Mouse (Mus musculus): ENCODE measurements around the gene Eln. TPM values are rescaled to one million over a fixed set of nuclear protein-coding genes. Genes with fewer than 3 reads are reported as not detected.

Eln gene
- polyA plus RNA-seq, 1 experiment from 2014 or later: 2.6 TPM

- H3K27me3 ChIP-seq (ENCODE audit: control insufficient read depth, insufficient read depth, low read length): no peaks in the 10 kb centered on the region
- ATAC-seq (ENCODE audit: insufficient read depth, low FRiP score, low TSS enrichment): no peak
- no peak overlapping the region for H3K4me2 ChIP-seq (ENCODE audit: low read depth)
- no peaks in the 10 kb centered on the region for H3K36me3 ChIP-seq (ENCODE audit: control insufficient read depth, insufficient read depth, low read length)
- H3K4me1 ChIP-seq (ENCODE audit: control insufficient read depth, insufficient read depth, low read length): no peaks in the 10 kb centered on the region
- no peak for DNase-seq (ENCODE audit: low spot score)
- no peak overlapping the region for H3K27ac ChIP-seq (ENCODE audit: low read depth, low read length)
- H3K9ac ChIP-seq (ENCODE audit: low read length): no peak overlapping the region
- H3K4me3 ChIP-seq (ENCODE audit: low read depth, low read length): no peak overlapping the region
- H3K9me3 ChIP-seq (ENCODE audit: control insufficient read depth, low read length): no peaks in the 10 kb centered on the region
- 69% methylated on average over 7 of the region's 7 CpGs for WGBS
These were observed 36.0 kb downstream of the Eln start for GRCm38 (mm10) chr5:134711076-134711475.

DNA sequence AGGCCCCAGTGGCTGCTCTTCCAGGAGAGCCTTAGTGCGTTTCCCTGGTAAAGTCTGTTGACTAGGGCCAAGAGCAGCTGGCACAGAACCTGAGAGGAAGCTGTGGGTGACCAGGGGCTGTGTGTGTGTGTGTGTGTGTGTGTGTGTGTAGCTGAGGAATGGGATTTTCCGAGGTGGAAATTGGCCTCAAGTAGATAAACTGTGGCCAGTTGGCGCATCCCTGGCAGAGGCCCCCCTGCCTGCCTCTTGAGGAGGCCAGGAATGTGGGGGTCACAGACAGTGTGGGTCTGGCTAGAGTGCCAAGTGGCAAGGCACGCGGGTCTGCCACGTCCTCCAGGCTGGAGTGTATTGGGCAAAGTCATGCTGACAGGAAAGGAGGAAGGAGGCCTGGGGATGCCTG is 37.8 kb downstream of the Eln start:
- Histone ChIP-seq H3K4me3 (ENCODE audit: low read depth, low read length) (no peak overlapping the region), H3K9me3 (ENCODE audit: control insufficient read depth, low read length) (no peaks in the 10 kb centered on the region), H3K27me3 (ENCODE audit: control insufficient read depth, insufficient read depth, low read length) (no peaks in the 10 kb centered on the region), H3K4me1 (ENCODE audit: control insufficient read depth, insufficient read depth, low read length) (no peaks in the 10 kb centered on the region), H3K9ac (ENCODE audit: low read length) (no peak overlapping the region), H3K36me3 (ENCODE audit: control insufficient read depth, insufficient read depth, low read length) (no peaks in the 10 kb centered on the region), H3K27ac (ENCODE audit: low read depth, low read length) (no peak overlapping the region), H3K4me2 (ENCODE audit: low read depth) (no peak overlapping the region)
- DNase-seq (ENCODE audit: low spot score): no peak
- ATAC-seq (ENCODE audit: insufficient read depth, low FRiP score, low TSS enrichment): no peak
- 64% methylated on average over 6 of the region's 6 CpGs for WGBS

DNA sequence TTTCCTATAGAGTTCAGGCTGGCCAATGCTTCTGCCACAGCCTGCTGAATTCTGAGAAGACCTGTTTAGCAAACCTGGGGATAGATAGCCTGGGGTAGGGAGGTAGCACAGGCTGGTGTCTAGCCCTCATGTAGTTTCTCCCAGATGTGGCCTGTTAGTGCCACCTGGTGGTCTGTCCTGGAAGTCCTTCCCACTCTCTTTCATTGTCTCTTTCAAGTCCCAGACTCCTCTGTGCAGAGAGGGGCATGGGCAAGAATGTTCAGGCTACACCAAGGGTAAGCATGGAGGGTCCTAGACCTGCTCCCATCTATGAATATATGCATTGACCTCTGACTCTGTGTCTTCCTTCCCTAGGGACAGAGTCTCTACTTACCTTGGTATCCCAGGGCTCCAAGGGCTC is 43.0 kb downstream of the Eln start:
- H3K9me3 ChIP-seq (ENCODE audit: control insufficient read depth, low read length): no peaks in the 10 kb centered on the region
- no peak overlapping the region for H3K4me2 ChIP-seq (ENCODE audit: low read depth)
- peak; percentile 41 for ATAC-seq (ENCODE audit: insufficient read depth, low FRiP score, low TSS enrichment)
- no peak overlapping the region for H3K27ac ChIP-seq (ENCODE audit: low read depth, low read length)
- H3K36me3 ChIP-seq (ENCODE audit: control insufficient read depth, insufficient read depth, low read length): no peaks in the 10 kb centered on the region
- DNase-seq (ENCODE audit: low spot score): peak; percentile 80
- no peaks in the 10 kb centered on the region for H3K4me1 ChIP-seq (ENCODE audit: control insufficient read depth, insufficient read depth, low read length)
- H3K9ac ChIP-seq (ENCODE audit: low read length): no peak overlapping the region
- no peaks in the 10 kb centered on the region for H3K27me3 ChIP-seq (ENCODE audit: control insufficient read depth, insufficient read depth, low read length)
- no peak overlapping the region for H3K4me3 ChIP-seq (ENCODE audit: low read depth, low read length)

GRCm38 (mm10) chr5:134695539-134695938 is 51.6 kb downstream of the Eln start:
- DNase-seq (ENCODE audit: low spot score) (no peak), ATAC-seq (ENCODE audit: insufficient read depth, low FRiP score, low TSS enrichment) (no peak)
- H3K4me1 ChIP-seq (ENCODE audit: control insufficient read depth, insufficient read depth, low read length): no peaks in the 10 kb centered on the region
- H3K9me3 ChIP-seq (ENCODE audit: control insufficient read depth, low read length): no peaks in the 10 kb centered on the region
- no peak overlapping the region for H3K27ac ChIP-seq (ENCODE audit: low read depth, low read length)
- H3K36me3 ChIP-seq (ENCODE audit: control insufficient read depth, insufficient read depth, low read length): no peaks in the 10 kb centered on the region
- H3K4me2 ChIP-seq (ENCODE audit: low read depth): no peak overlapping the region
- H3K27me3 ChIP-seq (ENCODE audit: control insufficient read depth, insufficient read depth, low read length): no peaks in the 10 kb centered on the region
- H3K4me3 ChIP-seq (ENCODE audit: low read depth, low read length): no peak overlapping the region
- WGBS: 83% methylated on average over 2 of the region's 2 CpGs
- H3K9ac ChIP-seq (ENCODE audit: low read length): no peak overlapping the region

DNA sequence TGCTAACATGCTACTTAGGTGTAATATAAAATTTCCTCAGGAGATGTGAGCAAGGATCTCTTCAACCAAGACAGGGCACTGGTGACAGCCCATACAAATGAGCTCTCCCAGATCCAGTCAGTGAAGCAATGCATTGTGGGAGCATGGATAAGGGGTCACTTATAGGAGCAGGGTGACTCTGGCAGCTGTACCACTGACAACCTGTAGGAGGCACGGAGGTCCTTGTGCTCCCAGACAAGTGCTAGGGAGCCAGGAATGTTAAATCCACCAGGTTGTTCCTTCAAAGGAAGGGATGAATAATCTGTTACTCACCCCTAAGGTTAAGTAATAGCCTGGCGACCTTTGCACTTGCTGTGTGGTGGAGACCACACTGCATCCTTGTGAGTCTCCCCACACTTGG is 52.0 kb downstream of the Eln start:
- H3K4me2 ChIP-seq (ENCODE audit: low read depth): no peak overlapping the region
- no peak for DNase-seq (ENCODE audit: low spot score)
- H3K9ac ChIP-seq (ENCODE audit: low read length): no peak overlapping the region
- WGBS: 22% methylated on average over 2 of the region's 2 CpGs
- no peaks in the 10 kb centered on the region for H3K4me1 ChIP-seq (ENCODE audit: control insufficient read depth, insufficient read depth, low read length)
- H3K9me3 ChIP-seq (ENCODE audit: control insufficient read depth, low read length): no peaks in the 10 kb centered on the region
- ATAC-seq (ENCODE audit: insufficient read depth, low FRiP score, low TSS enrichment): no peak
- H3K27me3 ChIP-seq (ENCODE audit: control insufficient read depth, insufficient read depth, low read length): no peaks in the 10 kb centered on the region
- no peak overlapping the region for H3K27ac ChIP-seq (ENCODE audit: low read depth, low read length)
- no peak overlapping the region for H3K4me3 ChIP-seq (ENCODE audit: low read depth, low read length)
- no peaks in the 10 kb centered on the region for H3K36me3 ChIP-seq (ENCODE audit: control insufficient read depth, insufficient read depth, low read length)

DNA sequence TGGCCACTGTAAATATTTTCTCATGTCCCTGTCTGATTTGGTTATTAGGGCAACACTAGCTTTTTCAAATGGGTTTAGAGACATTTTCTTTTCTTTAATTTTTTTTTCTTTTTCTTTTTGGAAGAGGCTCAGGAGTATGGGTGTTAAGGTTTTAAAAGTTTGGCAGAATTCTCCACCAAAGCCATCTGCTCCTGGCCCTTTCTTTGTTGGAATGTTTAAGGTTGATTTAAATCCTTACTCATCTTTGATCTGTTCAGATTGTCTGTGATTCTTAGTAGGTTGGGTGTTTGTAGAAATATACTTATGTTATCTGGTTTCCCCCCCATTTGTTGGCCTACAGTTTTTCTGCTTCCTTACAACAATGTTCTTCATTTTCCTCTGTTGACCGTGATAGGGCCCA is 54.4 kb downstream of the Eln start:
- no peak overlapping the region for H3K27ac ChIP-seq (ENCODE audit: low read depth, low read length)
- WGBS: 84% methylated on average over 1 of the region's 1 CpGs
- no peak for DNase-seq (ENCODE audit: low spot score)

GRCm38 (mm10) chr5:134688718-134689284 is 58.3 kb downstream of the Eln start:
- H3K27ac ChIP-seq (ENCODE audit: low read depth, low read length): peak overlapping the region; percentile 17
- H3K4me3 ChIP-seq (ENCODE audit: low read depth, low read length): peak overlapping the region; percentile 80
- WGBS: 0% methylated on average over 38 of the region's 38 CpGs
- no peaks in the 10 kb centered on the region for H3K36me3 ChIP-seq (ENCODE audit: control insufficient read depth, insufficient read depth, low read length)
- DNase-seq (ENCODE audit: low spot score) (peak; percentile 100), ATAC-seq (ENCODE audit: insufficient read depth, low FRiP score, low TSS enrichment) (peak; percentile 97)
- 0 out of 2 replicates have a peak, but pooled peaks cover 7% of the 10 kb centered on the region for H3K4me1 ChIP-seq (ENCODE audit: control insufficient read depth, insufficient read depth, low read length)
- peak overlapping the region; percentile 84 for H3K4me2 ChIP-seq (ENCODE audit: low read depth)
- H3K9ac ChIP-seq (ENCODE audit: low read length): no peak overlapping the region
- H3K27me3 ChIP-seq (ENCODE audit: control insufficient read depth, insufficient read depth, low read length): no peaks in the 10 kb centered on the region
- no peaks in the 10 kb centered on the region for H3K9me3 ChIP-seq (ENCODE audit: control insufficient read depth, low read length)

More for the DNA sequence above, 54.4 kb downstream of the Eln start:
- Histone ChIP-seq H3K4me3 (ENCODE audit: low read depth, low read length) (no peak overlapping the region), H3K4me1 (ENCODE audit: control insufficient read depth, insufficient read depth, low read length) (0 out of 2 replicates have a peak, but pooled peaks cover under 1% of the 10 kb centered on the region), H3K27me3 (ENCODE audit: control insufficient read depth, insufficient read depth, low read length) (no peaks in the 10 kb centered on the region), H3K9me3 (ENCODE audit: control insufficient read depth, low read length) (no peaks in the 10 kb centered on the region), H3K9ac (ENCODE audit: low read length) (no peak overlapping the region), H3K36me3 (ENCODE audit: control insufficient read depth, insufficient read depth, low read length) (no peaks in the 10 kb centered on the region), H3K4me2 (ENCODE audit: low read depth) (no peak overlapping the region)
- no peak for ATAC-seq (ENCODE audit: insufficient read depth, low FRiP score, low TSS enrichment)

- no peaks in the 10 kb centered on the region for H3K36me3 ChIP-seq (ENCODE audit: control insufficient read depth, insufficient read depth, low read length)
- ATAC-seq (ENCODE audit: insufficient read depth, low FRiP score, low TSS enrichment): peak; percentile 29; the same call in 1 of the 2 replicates
- no peaks in the 10 kb centered on the region for H3K27me3 ChIP-seq (ENCODE audit: control insufficient read depth, insufficient read depth, low read length)
- H3K4me2 ChIP-seq (ENCODE audit: low read depth): peak within 1 kb of the TSS; percentile 84
- H3K9me3 ChIP-seq (ENCODE audit: control insufficient read depth, low read length): no peaks in the 10 kb centered on the region
- peak within 1 kb of the TSS; percentile 73 for H3K27ac ChIP-seq (ENCODE audit: low read depth, low read length)
- peak within 1 kb of the TSS; percentile 80 for H3K4me3 ChIP-seq (ENCODE audit: low read depth, low read length)
- 0 out of 2 replicates have a peak, but pooled peaks cover 7% of the 10 kb centered on the region for H3K4me1 ChIP-seq (ENCODE audit: control insufficient read depth, insufficient read depth, low read length)
- peak within 1 kb of the TSS; percentile 80 for H3K9ac ChIP-seq (ENCODE audit: low read length)
- DNase-seq (ENCODE audit: low spot score): peak; percentile 59
- under 1% methylated on average over 44 of the region's 69 CpGs for WGBS
These were observed 58.9 kb downstream of the Eln start, which contains the start of gene Limk1 for GRCm38 (mm10) chr5:134688086-134688717. Limk1 (minus strand) TSS chr5:134688598.

- no peak overlapping the region for H3K27ac ChIP-seq (ENCODE audit: low read depth, low read length)
- ATAC-seq (ENCODE audit: insufficient read depth, low FRiP score, low TSS enrichment) (no peak), DNase-seq (ENCODE audit: low spot score) (no peak)
- peak overlapping the region; percentile 80 for H3K9ac ChIP-seq (ENCODE audit: low read length)
- no peaks in the 10 kb centered on the region for H3K27me3 ChIP-seq (ENCODE audit: control insufficient read depth, insufficient read depth, low read length)
- H3K36me3 ChIP-seq (ENCODE audit: control insufficient read depth, insufficient read depth, low read length): no peaks in the 10 kb centered on the region
- no peaks in the 10 kb centered on the region for H3K9me3 ChIP-seq (ENCODE audit: control insufficient read depth, low read length)
- WGBS: 81% methylated on average over 1 of the region's 1 CpGs
- H3K4me1 ChIP-seq (ENCODE audit: control insufficient read depth, insufficient read depth, low read length): 0 out of 2 replicates have a peak, but pooled peaks cover 7% of the 10 kb centered on the region
- peak overlapping the region; percentile 84 for H3K4me2 ChIP-seq (ENCODE audit: low read depth)
- H3K4me3 ChIP-seq (ENCODE audit: low read depth, low read length): peak overlapping the region; percentile 80
These were observed 59.9 kb downstream of the Eln start for GRCm38 (mm10) chr5:134687187-134687586.

Data from neural tube, embryonic 11.5 days (tissue).